Mouse (Mus musculus): Measurements from ENCODE around the gene Metrnl.

Gene Metrnl

DNA sequence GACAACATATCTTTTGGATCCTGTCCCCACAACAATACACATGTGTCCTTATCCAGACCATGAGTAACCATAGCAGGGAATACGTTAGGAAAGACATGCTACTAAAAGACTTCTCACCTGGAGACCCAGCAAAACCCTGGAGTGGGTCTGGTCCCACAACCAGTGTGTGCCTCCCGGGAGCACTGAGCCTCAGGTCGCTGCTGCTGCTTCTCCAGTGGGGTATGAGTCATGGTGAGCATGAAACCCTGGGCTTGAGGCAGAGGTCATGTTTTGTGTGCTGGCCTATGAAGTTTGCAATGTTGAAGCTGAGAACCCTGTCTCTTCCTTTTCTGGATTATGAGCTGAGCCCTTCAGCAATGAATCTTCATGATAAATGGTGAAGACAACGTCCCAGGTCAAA lies 15.3 kb upstream of the Metrnl start:
- peak in 1 of 2 experiments; percentile 8 for DNase-seq

DNA sequence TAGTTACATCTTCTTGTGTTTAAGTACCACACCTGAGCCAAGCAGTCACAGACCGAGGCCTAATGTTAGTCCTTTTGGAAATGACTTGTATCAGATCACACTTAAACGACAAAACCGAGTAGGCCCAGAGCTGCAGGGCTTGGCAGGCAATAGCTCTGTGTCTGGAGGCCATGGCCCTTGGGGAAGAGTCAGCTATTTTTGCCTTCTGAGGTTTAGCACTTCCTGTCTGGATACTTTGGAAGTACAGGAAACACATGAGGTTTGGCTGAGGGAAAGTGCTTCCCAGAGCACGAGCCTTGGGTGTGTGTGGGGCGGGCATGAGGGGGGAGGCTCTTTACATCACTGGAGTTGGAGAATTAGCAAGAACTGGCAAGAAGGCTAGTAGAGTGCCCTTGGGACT lies 14.7 kb upstream of the Metrnl start:
- peak; percentile 61 to 81 for DNase-seq

DNA sequence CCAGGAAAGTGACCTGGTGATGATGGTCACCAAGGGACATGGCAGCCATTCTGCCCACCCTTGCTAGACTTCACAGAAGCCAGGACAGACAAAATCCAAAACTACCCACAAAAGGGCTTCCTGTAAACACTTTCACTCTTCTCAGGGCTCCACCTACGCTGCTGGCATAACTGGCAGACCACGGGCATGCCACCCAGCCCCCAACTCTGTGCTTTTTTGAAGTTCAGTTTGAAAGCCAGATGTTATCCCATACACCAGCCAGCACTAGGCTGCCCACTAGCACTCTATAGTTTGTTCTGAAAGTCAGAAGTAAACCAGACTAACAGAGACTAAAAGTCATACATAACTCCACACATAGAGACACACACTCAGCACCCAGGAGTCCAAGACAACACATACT lies 13.3 kb upstream of the Metrnl start:
- no peak for DNase-seq

DNA sequence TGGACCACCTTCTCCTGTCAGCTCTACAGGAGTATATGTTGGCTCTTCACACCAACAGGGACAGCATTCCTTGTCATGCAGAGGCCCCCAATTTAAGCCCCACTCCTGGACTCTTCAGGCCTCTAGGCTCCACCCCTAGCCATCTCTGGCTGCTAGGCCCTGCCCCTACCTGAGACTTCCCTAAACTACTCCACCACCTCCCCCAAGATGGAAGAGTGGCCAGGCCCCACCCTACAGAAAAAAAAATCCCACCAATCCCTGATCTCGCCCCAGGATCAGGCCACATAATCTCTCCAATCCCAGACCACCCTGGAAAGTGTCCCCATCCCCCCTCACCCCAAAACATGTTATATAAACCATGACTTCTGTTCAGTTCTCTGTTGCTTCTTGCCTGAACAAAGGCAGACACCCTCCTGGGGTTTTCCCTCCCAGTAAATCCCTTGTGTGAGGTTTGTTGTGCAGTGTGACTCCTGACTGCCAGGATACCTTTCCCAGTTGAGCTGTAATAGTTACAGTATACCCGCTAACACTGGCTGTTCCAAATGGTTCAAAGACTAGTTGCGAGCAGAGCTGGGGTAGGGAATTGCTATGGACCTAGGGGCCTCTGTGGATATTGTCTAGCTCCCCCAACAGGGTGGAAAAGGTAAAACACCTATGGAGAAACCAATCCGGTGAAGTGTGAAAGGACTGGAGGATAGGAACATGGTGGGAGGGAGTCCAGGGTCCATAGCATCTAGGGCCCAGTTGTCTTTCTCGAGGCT lies 5.9 kb upstream of the Metrnl start:
- DNase-seq, result no peak

DNA sequence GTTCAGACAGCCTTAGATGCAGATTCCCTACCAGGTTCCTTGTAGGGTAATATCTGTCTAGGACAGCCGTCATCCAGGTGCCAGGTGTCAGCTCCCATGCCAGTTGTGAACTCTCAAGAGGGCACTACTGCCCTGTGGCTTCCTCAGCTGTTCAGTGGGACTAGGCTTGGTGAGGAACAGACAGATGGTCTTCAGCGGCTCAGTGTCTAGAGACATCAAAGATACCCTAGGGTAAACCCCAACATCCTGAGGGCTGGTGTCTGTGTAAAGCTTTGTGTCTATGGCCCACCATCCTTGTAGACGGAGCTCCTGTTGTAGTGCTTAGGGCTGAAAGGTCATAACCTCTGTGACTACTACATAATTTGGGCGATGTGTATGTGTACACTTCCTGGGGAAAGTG lies 4.1 kb upstream of the Metrnl start:
- no peak for DNase-seq

DNA sequence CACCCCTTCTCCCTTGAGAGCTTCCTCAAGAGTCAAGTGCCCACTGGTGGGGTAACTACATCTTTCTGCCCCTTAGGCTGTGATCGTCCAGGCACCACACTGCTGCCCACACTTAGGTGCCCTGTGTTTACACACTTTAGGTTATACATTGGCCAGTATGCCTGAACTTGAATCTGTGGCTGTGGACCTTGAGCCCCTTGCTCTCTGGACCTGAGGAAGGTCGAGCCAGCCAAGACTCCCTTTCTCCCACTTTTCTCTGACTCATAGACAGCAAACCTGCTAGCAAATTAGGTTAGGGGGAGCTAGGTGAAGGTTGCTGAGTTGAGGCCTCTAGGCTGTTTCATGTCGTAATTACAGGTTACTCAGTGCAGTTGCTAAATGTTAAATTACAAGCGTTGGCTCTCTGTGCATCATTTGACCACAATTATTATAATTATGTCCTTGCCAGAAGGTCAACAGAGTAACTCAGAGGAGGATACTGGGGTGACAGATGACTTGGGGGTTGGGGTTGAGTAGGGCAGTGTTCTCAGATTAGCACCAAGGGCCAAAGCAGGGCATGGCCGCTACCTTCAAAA lies 2.9 kb upstream of the Metrnl start:
- peak; percentile 58 to 76 for DNase-seq

DNA sequence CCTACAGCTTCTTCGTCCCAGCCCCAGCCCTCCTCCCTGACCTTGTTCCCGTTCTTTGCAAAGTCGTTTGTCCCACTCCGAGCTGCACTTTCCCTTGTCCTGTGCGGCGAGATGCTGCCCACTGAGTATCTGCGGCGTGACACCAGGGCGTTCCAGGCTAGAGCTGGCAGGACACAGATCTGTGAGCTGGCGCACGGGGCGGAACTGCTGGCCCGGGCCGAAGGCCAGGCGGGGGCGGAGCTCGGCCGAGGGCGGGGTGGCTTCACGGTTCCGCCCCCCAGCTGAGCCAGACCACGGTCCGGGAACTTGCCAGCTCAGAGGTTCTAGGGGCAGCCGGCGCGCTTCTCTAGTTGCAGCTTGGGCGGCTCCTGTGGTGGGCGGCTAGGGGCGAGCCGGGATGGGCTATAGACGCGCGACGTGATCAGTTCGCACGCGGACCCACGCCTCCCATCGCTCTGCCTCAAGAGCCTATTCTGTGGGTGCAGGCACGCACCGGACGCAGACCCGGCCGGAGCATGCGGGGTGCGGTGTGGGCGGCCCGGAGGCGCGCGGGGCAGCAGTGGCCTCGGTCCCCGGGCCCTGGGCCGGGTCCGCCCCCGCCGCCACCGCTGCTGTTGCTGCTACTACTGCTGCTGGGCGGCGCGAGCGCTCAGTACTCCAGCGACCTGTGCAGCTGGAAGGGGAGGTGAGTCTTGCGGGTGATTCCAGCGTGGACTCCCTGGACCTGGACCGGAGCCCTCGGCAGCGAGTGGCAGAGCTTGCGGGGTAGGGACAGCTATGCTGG lies 959 bp downstream of the Metrnl start:
- peak; percentile 96 to 97 for DNase-seq

DNA sequence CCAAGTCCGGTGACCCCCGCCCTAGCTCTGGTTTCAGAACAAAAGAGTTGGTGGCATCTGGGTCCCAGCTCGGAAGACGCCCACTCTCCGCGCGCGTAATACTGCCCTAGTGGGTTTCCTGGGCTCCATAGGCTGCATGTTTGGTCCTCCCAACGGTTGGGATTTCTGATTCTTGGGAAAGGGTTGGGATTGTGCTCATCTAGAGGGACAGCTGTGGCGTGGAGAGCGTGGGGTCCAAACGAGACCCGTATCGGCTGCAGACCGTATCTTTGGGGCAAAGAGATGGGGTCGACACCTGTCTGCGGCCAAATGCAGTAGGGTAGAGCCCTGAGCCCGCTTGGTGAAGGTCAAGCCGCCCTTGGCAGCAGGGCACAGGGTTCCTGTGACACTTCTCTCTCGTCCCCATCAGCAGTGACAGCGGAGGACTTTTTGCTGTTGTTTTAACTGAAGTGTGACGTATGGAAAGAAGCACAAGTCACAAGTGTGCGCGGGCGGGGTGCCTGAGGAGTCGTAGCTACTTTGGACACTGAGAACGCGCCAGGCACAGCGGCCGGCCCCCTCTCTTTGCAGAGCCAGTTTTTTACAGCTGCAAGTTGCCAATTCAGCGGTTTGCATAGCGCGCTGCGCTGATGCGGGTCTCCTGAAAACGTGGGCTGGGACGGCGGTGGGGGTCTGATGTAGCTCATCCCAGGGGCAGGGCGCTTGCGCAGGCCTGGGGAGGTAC lies 1.7 kb downstream of the Metrnl start:
- peak; percentile 84 to 85 for DNase-seq

DNA sequence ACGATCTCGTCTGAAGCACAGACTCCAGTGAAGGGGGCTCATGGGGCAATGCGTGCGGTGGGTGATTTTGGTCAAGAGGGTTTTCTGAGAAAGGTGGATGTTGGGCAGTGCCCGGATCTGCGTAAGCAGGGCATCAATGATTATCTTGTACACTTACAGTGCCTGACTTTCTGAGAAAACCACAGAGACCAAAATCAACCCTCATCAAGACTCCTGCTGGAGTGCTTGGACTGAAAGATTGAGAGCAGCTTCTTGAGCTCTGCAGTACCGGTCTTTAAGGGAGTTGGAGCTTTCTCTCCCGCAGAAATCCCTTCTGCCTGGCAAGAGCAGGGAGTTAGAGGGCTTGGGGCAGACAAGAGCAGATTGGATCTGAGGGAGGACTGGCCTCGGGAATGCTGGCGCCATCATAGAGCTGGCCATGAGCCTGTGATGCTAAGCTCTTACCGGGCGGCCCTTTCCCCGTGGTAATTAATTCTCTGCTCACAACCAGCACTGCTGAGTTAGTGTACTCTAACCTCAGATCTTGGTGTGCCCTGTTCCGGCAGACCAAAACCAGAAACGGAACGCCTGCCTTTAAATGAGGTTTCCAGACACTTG lies 2.4 kb downstream of the Metrnl start:
- DNase-seq, result peak; percentile 51 to 62

DNA sequence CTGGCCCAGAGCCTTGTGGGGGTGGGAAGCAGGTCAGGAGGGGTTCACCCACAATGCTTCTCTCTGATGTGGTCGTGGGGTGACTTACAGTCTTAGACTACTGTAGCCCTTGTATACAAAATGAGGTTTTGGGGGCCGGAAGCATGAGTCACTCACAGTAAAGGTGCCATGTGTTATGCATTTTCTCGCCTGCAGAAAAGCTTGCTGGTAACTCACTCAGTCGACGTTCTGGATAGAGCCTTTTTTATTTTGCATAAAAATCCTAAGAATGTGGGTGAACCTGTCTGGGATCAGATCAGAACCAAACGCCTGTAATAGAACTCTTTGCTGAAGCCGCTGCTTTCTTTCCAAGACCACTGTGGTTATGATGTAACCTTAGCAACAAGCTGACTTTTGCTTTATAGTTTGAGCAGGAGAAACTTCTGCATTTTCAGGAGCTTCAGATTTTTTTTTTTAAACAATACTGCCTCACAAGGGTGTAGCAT lies 5.2 kb downstream of the Metrnl start:
- peak in 1 of 2 experiments; percentile 35 for DNase-seq

DNA sequence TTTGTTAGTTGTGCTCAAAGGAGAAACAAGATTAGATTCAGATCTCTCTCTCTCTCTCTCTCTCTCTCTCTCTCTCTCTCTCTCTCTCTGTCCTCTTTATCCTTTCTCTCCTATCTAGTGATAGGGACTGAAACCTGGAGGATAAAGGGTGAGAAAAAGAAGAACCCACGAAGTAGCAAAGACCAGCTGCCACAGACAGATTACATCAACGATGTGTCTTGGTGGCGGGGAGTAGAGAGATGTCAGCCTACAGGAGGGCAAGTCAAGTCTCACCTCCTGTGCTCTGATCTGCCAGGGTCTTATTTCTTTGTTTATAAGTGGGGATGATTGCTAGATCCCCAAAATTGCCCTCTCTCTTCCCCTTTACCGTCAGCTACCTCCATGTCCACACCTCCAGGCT lies 7.9 kb downstream of the Metrnl start:
- no peak for DNase-seq

DNA sequence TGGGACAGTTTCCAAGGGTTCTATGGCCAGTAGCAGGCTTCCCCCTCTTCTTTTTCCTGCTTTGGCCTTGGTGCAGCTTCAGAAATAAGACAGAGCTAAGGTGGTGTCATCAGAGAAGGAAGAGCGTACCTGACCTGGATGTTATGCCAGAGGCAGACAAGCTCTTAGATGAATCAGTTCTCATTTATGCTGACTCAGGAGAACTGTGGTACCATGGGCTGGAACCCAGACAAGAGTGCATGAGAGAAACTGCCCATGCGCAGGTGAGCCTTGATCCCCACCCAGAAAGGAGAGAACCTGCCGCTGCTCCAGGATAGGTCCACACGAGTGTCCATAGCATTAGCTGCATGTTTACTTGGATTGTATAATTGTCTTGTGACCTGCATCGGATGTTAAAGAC lies 8.9 kb downstream of the Metrnl start:
- no peak for DNase-seq

DNA sequence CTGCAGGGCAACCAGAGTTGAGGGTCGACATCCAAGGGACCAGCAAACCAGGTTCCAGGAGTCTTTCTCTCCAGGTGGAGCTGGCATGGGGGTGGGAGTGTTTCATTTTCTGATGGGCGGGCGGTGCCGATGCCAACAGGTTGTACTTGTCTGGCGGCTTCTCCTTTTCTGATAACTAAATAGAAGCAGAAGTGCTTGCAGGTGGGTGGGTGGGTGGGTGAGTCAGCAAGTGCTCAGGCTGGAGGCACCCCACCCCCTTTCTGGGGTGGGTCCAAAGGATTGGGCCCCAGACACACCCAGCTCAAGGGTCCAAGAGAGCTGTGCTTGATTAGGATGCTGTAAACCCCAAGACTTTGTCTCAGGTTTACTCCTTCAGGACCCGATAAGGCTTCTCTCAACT lies 11.6 kb downstream of the Metrnl start:
- no peak for DNase-seq

DNA sequence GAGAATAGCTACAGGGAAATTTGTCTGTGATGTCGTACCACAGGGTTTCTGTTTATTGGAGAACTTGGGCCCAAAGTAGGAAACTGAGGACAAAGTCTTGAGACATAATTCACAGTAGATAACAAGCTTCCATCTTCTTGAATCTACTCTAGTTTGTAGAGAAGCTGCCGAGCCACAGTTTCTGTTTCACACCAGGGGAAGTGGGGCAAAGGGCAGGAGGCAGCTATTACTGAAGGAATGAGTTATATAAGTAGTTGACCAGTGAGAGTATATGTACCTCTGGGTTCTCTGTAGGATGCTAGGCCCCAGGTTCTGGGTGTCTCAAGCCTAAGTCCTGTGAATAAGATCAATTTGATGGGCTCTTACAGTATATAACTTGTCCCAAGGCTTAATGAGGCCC lies 12.2 kb downstream of the Metrnl start:
- peak; percentile 57 to 64 for DNase-seq

DNA sequence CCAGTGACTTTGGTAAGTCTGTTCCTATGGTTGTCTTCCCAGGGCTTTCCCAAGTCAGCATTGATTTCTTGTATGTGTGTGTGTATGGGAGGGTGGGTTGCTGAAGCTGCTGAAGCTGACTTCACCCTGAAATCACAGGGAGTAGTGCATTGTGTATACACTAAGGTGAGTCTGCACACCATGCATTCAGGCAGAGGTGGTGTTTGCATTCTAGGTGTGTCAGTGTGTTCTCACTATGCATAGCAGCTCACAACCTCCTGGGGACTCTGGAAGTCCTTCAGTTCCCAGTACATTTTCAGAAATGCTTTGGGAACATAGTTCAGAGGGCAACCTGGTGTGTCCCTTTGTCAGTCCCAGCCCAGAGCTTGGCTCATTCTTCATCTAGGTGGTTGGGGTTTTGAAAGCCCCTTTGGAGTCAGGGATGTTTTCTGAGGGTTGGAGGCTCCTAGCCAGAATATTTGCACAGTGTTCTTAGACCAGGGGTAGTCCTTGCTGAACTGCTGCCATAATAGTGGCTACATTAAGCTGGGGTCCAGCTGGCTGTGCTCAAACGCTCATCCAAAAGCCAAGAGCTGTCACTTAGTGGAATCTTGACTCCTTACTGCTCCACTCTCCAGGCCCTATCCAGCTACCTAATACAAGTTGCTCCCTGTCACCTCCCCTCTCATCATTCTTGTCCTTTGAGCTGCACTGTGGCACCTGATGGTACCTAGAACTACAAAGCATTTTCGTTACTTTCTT lies 13.6 kb downstream of the Metrnl start:
- no peak for DNase-seq

DNA sequence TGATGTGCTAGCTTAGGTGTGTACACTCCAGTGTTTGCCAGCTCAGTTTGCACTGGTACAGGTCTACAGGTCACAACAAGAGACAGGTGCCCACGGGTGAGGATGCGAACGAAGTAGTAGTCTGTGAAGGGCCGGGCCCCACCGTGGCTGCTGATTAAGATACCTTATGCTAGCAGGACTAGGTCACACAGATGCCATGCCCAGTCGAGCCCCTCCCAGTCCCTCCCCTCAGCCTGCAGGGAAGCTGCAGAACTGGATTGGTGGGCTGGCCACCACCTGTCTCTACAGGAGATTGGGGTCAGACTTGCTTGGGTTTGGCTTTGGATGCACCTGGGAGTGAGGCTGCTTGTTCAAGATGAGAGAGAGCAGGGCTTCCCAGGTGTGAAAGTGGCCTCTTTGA lies 16.4 kb downstream of the Metrnl start:
- no peak for DNase-seq

DNA sequence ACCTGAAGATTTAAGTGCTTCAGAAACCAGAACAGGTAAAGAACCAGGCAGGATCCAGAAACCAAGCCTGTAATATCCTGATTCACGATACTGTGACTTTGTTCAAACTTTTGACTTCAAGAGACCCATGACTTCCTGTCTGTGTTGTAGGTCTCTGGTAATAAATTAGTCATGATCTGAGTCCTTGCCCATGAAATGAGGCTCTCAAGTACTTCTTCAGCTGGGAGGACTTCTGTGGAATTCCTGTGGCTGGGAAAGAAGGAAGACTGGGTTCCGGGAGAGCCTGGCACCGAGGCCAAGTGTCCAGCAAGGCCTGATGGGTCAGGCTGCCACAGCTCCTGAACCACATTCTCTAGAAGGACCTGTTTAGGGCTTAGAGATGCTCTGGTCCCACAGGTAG lies 19.4 kb downstream of the Metrnl start:
- no peak for DNase-seq

DNA sequence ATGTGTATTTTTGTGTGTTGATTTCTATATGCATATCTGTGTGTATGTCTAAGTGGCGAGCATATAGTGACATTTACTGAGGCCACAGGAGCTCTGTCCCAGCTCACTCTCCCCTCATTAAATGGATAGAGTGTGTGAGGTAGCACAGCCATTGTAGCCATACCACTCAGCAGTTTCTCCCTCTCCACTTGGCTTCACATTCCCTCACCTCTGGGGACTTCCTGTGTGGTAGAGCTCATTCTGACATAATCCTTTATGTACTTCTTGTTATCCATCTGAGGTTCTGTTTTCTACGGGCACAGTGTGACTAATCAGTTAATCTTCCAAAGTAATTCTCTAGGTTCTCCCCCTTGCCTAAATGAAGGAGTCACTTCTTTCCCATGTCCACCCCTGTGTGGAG lies 21.1 kb downstream of the Metrnl start:
- DNase-seq, result no peak

DNA sequence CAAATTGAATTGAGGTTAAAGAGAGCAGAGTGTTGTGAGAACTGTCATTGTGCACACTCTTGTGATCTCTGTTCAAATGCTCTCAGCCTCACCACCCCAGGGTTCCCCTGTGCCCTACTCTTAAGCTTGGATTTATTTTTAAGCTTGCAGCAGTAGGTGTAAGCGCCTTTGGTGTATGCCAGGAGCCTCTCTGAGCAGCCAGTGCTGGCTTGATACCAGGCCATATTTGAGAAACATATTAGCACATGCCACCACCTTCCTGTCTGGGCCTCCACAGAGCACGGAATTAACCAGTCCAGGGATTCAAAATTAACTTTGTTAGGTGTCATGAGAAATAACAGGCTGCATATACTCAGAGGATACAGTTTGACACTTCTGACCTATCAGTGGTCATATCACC lies 25.3 kb downstream of the Metrnl start:
- DNase-seq, result no peak

DNA sequence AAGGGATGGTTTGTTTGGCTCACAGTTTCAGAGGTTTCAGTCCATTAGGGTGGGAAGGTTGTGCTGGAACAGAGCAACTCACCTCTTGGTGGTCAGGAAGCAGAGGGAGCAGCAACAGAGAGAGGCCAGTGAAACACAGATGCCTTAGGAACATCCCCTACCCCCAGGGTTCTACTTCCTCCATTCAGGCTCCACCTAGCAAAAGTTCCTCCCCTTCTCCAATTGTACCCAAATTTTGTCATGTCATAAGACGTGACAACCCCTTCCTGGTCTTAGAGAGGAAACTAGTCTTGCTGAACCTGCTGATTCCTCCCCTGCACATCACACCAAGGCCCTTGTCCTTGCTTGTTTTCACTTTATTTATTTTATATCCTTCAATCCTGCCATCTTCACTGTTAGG lies 32.8 kb downstream of the Metrnl start:
- DNase-seq, result no peak

DNA sequence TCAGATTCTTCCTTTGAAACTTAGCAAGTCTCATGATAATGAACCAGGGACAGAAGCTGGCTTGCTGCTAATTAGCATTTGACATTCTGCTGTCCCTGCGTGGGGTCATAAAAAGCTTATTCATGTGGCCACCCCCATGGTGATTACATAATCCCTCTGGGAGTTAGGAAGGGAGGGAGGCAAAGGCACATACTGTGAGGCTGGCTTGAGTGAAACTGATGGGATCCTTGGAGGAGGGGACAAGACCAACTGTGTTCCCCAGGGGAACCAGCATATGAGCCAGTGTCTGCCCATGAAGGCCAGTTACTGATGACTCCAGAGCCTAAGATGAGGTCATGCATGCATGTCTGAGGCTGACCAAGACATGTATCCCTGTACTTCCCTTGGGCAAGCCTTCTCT lies 33.5 kb downstream of the Metrnl start:
- DNase-seq, result no peak

DNA sequence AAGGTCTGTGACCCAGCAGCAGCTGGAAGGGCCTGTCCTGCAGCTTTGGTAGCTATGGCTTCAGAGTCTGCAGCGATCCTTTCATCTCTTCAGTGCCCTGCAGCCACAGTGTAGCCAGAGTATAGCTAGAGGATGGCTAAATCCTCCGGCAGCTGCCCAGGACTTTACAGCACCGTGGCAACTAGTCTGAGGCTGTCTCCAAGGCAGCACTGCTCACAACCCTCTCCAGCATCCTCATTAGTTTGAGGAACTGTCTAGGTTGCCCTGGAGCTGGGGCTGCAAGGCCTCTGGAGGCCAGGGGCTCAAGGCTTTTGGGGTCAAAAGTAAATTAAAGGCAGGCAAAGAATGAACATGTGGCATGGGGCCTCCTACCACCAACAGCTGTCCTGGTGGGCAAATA lies 37.3 kb downstream of the Metrnl start:
- no peak for DNase-seq

All from kidney, postnatal 36 days (tissue).